Mouse (Mus musculus): ENCODE measurements around the gene B4galt4.

DNA sequence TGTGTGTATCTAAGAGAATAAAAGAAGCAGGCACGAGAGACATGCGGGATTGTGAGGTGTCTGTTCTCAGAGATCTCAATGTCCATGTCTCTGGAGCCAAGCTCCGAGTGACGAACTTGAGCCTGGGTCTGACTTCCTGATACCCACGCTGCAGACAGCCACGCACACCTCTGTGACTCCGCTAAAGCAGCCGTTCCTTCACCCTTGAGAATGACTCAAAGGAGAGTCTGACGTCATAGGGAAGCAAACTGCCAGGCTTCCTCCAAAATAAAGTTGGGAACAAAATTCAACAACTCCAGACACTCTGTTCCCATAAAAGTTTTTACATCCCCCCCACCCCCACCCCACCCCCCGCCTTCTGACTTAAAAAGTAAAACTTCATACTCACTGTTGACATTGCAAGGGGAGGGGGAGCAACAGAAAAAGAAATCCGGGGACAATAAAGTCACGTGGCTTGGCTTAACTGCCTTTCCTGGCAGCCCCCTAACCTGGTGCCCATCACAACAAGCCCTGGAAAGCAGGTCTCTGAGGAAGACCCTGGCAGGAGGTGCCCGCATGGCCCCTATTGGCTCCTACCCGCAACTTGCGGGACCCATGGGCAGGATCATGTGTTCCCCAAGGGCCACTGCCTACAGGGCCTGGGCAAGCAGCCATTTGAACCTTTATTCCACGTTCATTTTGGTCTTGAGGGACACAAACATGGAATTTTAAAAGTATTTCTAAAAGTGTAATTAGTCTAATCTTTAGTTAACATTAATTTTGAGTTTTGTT lies 41.5 kb upstream of the B4galt4 start:
- no peak for TF ChIP-seq CTCF (IDR thresholded peaks at IDR 0.05; ENCODE audit: extremely low read depth, insufficient read depth, low read length)
- TF ChIP-seq POLR2A (IDR thresholded peaks at IDR 0.05; ENCODE audit: extremely low read depth, insufficient read depth, low read length), result no peak

All from cortical plate, adult 2 months (tissue).